Mouse (Mus musculus) heart, embryonic 12.5 days (tissue): ENCODE data around the gene Dnhd1. TPM values are rescaled to one million over a fixed set of nuclear protein-coding genes. Genes with fewer than 3 reads are reported as not detected.
A peak's percentile ranks its signal among the peaks of the same experiment; 100 is the strongest.
"Not testable (repeated sequence)": the region's sequence is repeated elsewhere in the genome, so short reads cannot be mapped to it uniquely, and the experiment has no call there.

ENCODE experiments used
- ATAC-seq: fragments of 200-750 bp; cut with Nextera tagmentation; 2 replicates; pipeline ENCODE4 v1.8.0; 2017; ENCODE audit warnings: moderate TSS enrichment, moderate library complexity; ENCODE audit not compliant: insufficient number of reproducible peaks, low FRiP score
- H3K27ac ChIP-seq: fragments of 300-500 bp; sonication (generic); 2 replicates; pipeline ENCODE4 v1.5.1; 2016; ENCODE audit warnings: mild to moderate bottlenecking, moderate library complexity; ENCODE audit not compliant: poor library complexity, severe bottlenecking
- H3K27me3 ChIP-seq: fragments of 300-500 bp; sonication (generic); replicated peaks from 2 replicates; pipeline ENCODE4 v1.6.1; 2016; ENCODE audit warnings: mild to moderate bottlenecking, moderate library complexity
- H3K36me3 ChIP-seq: fragments of 300-500 bp; sonication (generic); 2 replicates; pipeline ENCODE4 v1.6.1; 2016; ENCODE audit warnings: mild to moderate bottlenecking, moderate library complexity
- H3K4me1 ChIP-seq: fragments of 300-500 bp; sonication (generic); replicated peaks from 2 replicates; pipeline ENCODE4 v1.6.1; 2016; ENCODE audit warnings: mild to moderate bottlenecking
- H3K4me2 ChIP-seq: fragments of 300-500 bp; sonication (generic); 2 replicates; pipeline ENCODE4 v1.6.1; 2016; ENCODE audit warnings: mild to moderate bottlenecking, moderate library complexity
- H3K4me3 ChIP-seq: fragments of 300-500 bp; sonication (generic); 2 replicates; pipeline ENCODE4 v1.5.1; 2016; ENCODE audit warnings: mild to moderate bottlenecking
- H3K9ac ChIP-seq: fragments of 300-500 bp; sonication (generic); 2 replicates; pipeline ENCODE4 v1.6.1; 2016; ENCODE audit warnings: mild to moderate bottlenecking, moderate library complexity
- H3K9me3 ChIP-seq: fragments of 300-500 bp; sonication (generic); replicated peaks from 2 replicates; pipeline ENCODE4 v1.6.1; 2016; ENCODE audit warnings: mild to moderate bottlenecking, moderate library complexity
- WGBS: fragments of 180-500 bp; shearing (Covaris S2); methylation state at CpG from one replicate; pipeline ENCODE4 v1.1.7; 2016; 5-methylcytosine and 5-hydroxymethylcytosine counted together
- polyA plus RNA-seq: library from polyadenylated mRNA; unstranded; fragments of >200 nt; fragmentation: Nextera tagmentation; extraction: Ambion mirVana; gene quantifications from 2 replicates; pipeline ENCODE4 v1.2.1, GENCODE M21; 2016

Dnhd1 gene
- polyA plus RNA-seq, 1 experiment from 2014 or later = 0.52 TPM

- H3K27ac ChIP-seq = no peak overlapping the region
Observed at GRCm38 (mm10) chr7:105728701-105729428, 78.2 kb downstream of the Dnhd1 start.

GRCm38 (mm10) chr7:105733836-105734235 is 83.2 kb downstream of the Dnhd1 start:
- Histone ChIP-seq H3K9ac (no peak overlapping the region), H3K4me1 (peaks cover 16% of the 10 kb centered on the region), H3K9me3 (no peaks in the 10 kb centered on the region), H3K27me3 (no peaks in the 10 kb centered on the region), H3K36me3 (peaks cover 58% of the 10 kb centered on the region), H3K27ac (no peak overlapping the region), H3K4me3 (no peak overlapping the region), H3K4me2 (no peak overlapping the region)
- WGBS = 93% methylated on average over 11 of the region's 11 CpGs
- ATAC-seq = no peak

More at GRCm38 (mm10) chr7:105728701-105729428, 78.2 kb downstream of the Dnhd1 start:
- no peak for ATAC-seq
- no peak overlapping the region for H3K4me3 ChIP-seq
- H3K27me3 ChIP-seq = no peaks in the 10 kb centered on the region
- no peaks in the 10 kb centered on the region for H3K9me3 ChIP-seq
- no peaks in the 10 kb centered on the region for H3K4me1 ChIP-seq
- WGBS = 86% methylated on average over 6 of the region's 6 CpGs
- H3K4me2 ChIP-seq = no peak overlapping the region
- H3K36me3 ChIP-seq = peaks cover 50% of the 10 kb centered on the region
- H3K9ac ChIP-seq = no peak overlapping the region

GRCm38 (mm10) chr7:105734826-105735225 is 84.2 kb downstream of the Dnhd1 start:
- no peak for ATAC-seq
- Histone ChIP-seq H3K27ac (no peak overlapping the region), H3K36me3 (peaks cover 50% of the 10 kb centered on the region), H3K27me3 (no peaks in the 10 kb centered on the region), H3K4me3 (no peak overlapping the region), H3K9me3 (no peaks in the 10 kb centered on the region), H3K9ac (0 out of 2 replicates have a peak overlapping the region, but pooled peaks have one; percentile 3), H3K4me2 (peak overlapping the region; percentile 84), H3K4me1 (peaks cover 26% of the 10 kb centered on the region)
- 84% methylated on average over 8 of the region's 8 CpGs for WGBS

- not testable (repeated sequence) for ATAC-seq, H3K9me3 ChIP-seq, H3K27me3 ChIP-seq
- peaks cover 33% of the 10 kb centered on the region for H3K4me1 ChIP-seq
- peaks cover 50% of the 10 kb centered on the region for H3K36me3 ChIP-seq
- peak overlapping the region; percentile 84 for H3K4me2 ChIP-seq
- H3K4me3 ChIP-seq = peak overlapping the region; percentile 94
- peak overlapping the region; percentile 96; the same call in 1 of the 2 replicates for H3K27ac ChIP-seq
- 45% methylated on average over 4 of the region's 4 CpGs for WGBS
- peak overlapping the region; percentile 98 for H3K9ac ChIP-seq
Observed at GRCm38 (mm10) chr7:105735464-105735863, 84.8 kb downstream of the Dnhd1 start.

GRCm38 (mm10) chr7:105736264-105736901 is 85.8 kb downstream of the Dnhd1 start, which contains the start of gene Ilk:
Ilk (plus strand) TSS chr7:105736592.
- H3K36me3 ChIP-seq = peaks cover 51% of the 10 kb centered on the region

GRCm38 (mm10) chr7:105736911-105737521 is 86.4 kb downstream of the Dnhd1 start, which contains the start of gene Rrp8:
Rrp8 (minus strand) TSS chr7:105737385.
- H3K4me3 ChIP-seq = peak within 1 kb of the TSS; percentile 94
- WGBS = under 1% methylated on average over 30 of the region's 30 CpGs
- H3K4me2 ChIP-seq = peak within 1 kb of the TSS; percentile 84
- H3K36me3 ChIP-seq = peaks cover 51% of the 10 kb centered on the region
- H3K9ac ChIP-seq = peak within 1 kb of the TSS; percentile 98
- H3K9me3 ChIP-seq = no peaks in the 10 kb centered on the region
- peak; percentile 1; the same call in 1 of the 2 replicates for ATAC-seq
- H3K4me1 ChIP-seq = peaks cover 33% of the 10 kb centered on the region
- peak within 1 kb of the TSS; percentile 99 for H3K27ac ChIP-seq
- H3K27me3 ChIP-seq = no peaks in the 10 kb centered on the region

More at GRCm38 (mm10) chr7:105736264-105736901, 85.8 kb downstream of the Dnhd1 start, which contains the start of gene Ilk:
- 0% methylated on average over 47 of the region's 62 CpGs for WGBS
- Histone ChIP-seq H3K27ac (peak within 1 kb of the TSS; percentile 96), H3K4me1 (peaks cover 33% of the 10 kb centered on the region), H3K4me3 (peak within 1 kb of the TSS; percentile 94), H3K4me2 (peak within 1 kb of the TSS; percentile 84), H3K9ac (peak within 1 kb of the TSS; percentile 98), H3K9me3 (no peaks in the 10 kb centered on the region), H3K27me3 (no peaks in the 10 kb centered on the region)
- ATAC-seq = peak; percentile 97

- H3K9me3 ChIP-seq = no peaks in the 10 kb centered on the region
- peaks cover 33% of the 10 kb centered on the region for H3K4me1 ChIP-seq
- 12% methylated on average over 3 of the region's 3 CpGs for WGBS
- peaks cover 51% of the 10 kb centered on the region for H3K36me3 ChIP-seq
- peak overlapping the region; percentile 96 for H3K27ac ChIP-seq
- H3K27me3 ChIP-seq = no peaks in the 10 kb centered on the region
- H3K4me2 ChIP-seq = peak overlapping the region; percentile 84
- peak overlapping the region; percentile 94 for H3K4me3 ChIP-seq
- peak overlapping the region; percentile 98 for H3K9ac ChIP-seq
- ATAC-seq = no peak
Observed at GRCm38 (mm10) chr7:105737648-105738047, 87.0 kb downstream of the Dnhd1 start.

GRCm38 (mm10) chr7:105738286-105738685 is 87.7 kb downstream of the Dnhd1 start:
- H3K36me3 ChIP-seq = peaks cover 51% of the 10 kb centered on the region
- ATAC-seq = no peak

GRCm38 (mm10) chr7:105738948-105739347 is 88.3 kb downstream of the Dnhd1 start:
- ATAC-seq = peak; percentile 70
- Histone ChIP-seq H3K4me2 (peak overlapping the region; percentile 73), H3K27me3 (no peaks in the 10 kb centered on the region), H3K9me3 (no peaks in the 10 kb centered on the region), H3K9ac (peak overlapping the region; percentile 69), H3K4me3 (peak overlapping the region; percentile 94), H3K27ac (peak overlapping the region; percentile 99), H3K4me1 (peaks cover 43% of the 10 kb centered on the region), H3K36me3 (peaks cover 44% of the 10 kb centered on the region)
- WGBS = 8% methylated on average over 3 of the region's 3 CpGs

More at GRCm38 (mm10) chr7:105738286-105738685, 87.7 kb downstream of the Dnhd1 start:
- Histone ChIP-seq H3K4me1 (peaks cover 40% of the 10 kb centered on the region), H3K27me3 (no peaks in the 10 kb centered on the region), H3K9me3 (no peaks in the 10 kb centered on the region), H3K4me2 (peak overlapping the region; percentile 73), H3K27ac (peak overlapping the region; percentile 99), H3K4me3 (peak overlapping the region; percentile 94), H3K9ac (peak overlapping the region; percentile 63)
- 45% methylated on average over 2 of the region's 2 CpGs for WGBS

GRCm38 (mm10) chr7:105740089-105740795 is 89.6 kb downstream of the Dnhd1 start:
- Histone ChIP-seq H3K36me3 (peaks cover 37% of the 10 kb centered on the region), H3K27ac (peak overlapping the region; percentile 99), H3K9me3 (no peaks in the 10 kb centered on the region), H3K4me2 (no peak overlapping the region), H3K4me1 (peaks cover 38% of the 10 kb centered on the region), H3K27me3 (no peaks in the 10 kb centered on the region), H3K9ac (peak overlapping the region; percentile 40; the same call in 1 of the 2 replicates), H3K4me3 (no peak overlapping the region)
- 93% methylated on average over 13 of the region's 13 CpGs for whole genome bisulfite sequencing
- ATAC-seq = no peak
